Mouse (Mus musculus) C2C12 (cell line): ENCODE measurements around the gene Meis1. TPM values are rescaled to one million over a fixed set of nuclear protein-coding genes. Genes with fewer than 3 reads are reported as not detected.

Experiments
- H3K27me3 ChIP-seq: one replicate; pipeline ENCODE4 v1.6.1; 2011; ENCODE audit not compliant: control insufficient read depth, insufficient read depth, insufficient read length
- H3K36me3 ChIP-seq: one replicate; pipeline ENCODE4 v1.6.1; 2011; ENCODE audit not compliant: control insufficient read depth, insufficient read depth
- H3K4me3 ChIP-seq: one replicate; pipeline ENCODE4 v1.5.1; 2011; ENCODE audit warnings: mild to moderate bottlenecking, control low read depth; ENCODE audit not compliant: poor library complexity, insufficient read depth, severe bottlenecking
- H3K79me2 ChIP-seq: one replicate; pipeline ENCODE4 v1.6.1; 2011; ENCODE audit not compliant: control insufficient read depth, insufficient read depth
- H3K79me3 ChIP-seq: one replicate; pipeline ENCODE4 v1.6.1; 2011; ENCODE audit warnings: low read depth, control low read depth
- H3ac ChIP-seq: one replicate; pipeline ENCODE3; 2011; ENCODE audit warnings: low read depth; ENCODE audit not compliant: control insufficient read depth, insufficient read length
- CEBPB ChIP-seq: IDR thresholded peaks from one replicate; pipeline ENCODE4 v1.6.1; 2011; ENCODE audit warnings: low read depth, mild to moderate bottlenecking, control low read depth, moderate library complexity
- CTCF ChIP-seq: IDR thresholded peaks from one replicate; pipeline ENCODE4 v1.5.1; 2011; ENCODE audit not compliant: control insufficient read depth, insufficient read depth, insufficient read length
- FOSL1 ChIP-seq: IDR thresholded peaks from one replicate; pipeline ENCODE4 v1.8.0; 2011; ENCODE audit warnings: mild to moderate bottlenecking, low read length; ENCODE audit not compliant: poor library complexity, insufficient read depth, severe bottlenecking
- MAX ChIP-seq: IDR thresholded peaks from one replicate; pipeline ENCODE4 v1.6.1; 2011; ENCODE audit warnings: mild to moderate bottlenecking, control low read depth
- MYOD1 ChIP-seq: IDR thresholded peaks from one replicate; pipeline ENCODE4 v1.6.1; 2011; ENCODE audit warnings: low read depth; ENCODE audit not compliant: control insufficient read depth, insufficient read length
- MYOG ChIP-seq: IDR thresholded peaks from one replicate; pipeline ENCODE4 v1.6.1; 2011; ENCODE audit not compliant: control insufficient read depth, insufficient read length; ENCODE audit errors: extremely low read depth
- USF1 ChIP-seq: IDR thresholded peaks from one replicate; pipeline ENCODE4 v1.6.1; 2011; ENCODE audit warnings: low read depth, mild to moderate bottlenecking, control low read depth, moderate library complexity
- polyA plus RNA-seq: library from polyadenylated mRNA; unstranded; fragments of >200 nt; fragmentation: generic; extraction: Trizol; gene quantifications from one replicate; pipeline ENCODE4 v1.2.1, GENCODE M21; 2012; ENCODE audit warnings: missing spikeins

The Meis1 gene
- polyA plus RNA-seq, 1 experiment = 6.8 TPM

- Histone ChIP-seq H3K27me3 (no peaks in the 10 kb centered on the region), H3K79me2 (no peaks in the 10 kb centered on the region), H3K4me3 (no peak overlapping the region), H3K36me3 (peaks cover 1% of the 10 kb centered on the region), H3K79me3 (no peaks in the 10 kb centered on the region), H3ac (no peak overlapping the region)
- TF ChIP-seq FOSL1 = no peak
- TF ChIP-seq MAX = no peak
- TF ChIP-seq MYOD1 = no peak
- TF ChIP-seq MYOG = no peak
- no peak for TF ChIP-seq CTCF
- TF ChIP-seq USF1 = no peak
- no peak for TF ChIP-seq CEBPB
These were observed 142.6 kb downstream of the Meis1 start for GRCm38 (mm10) chr11:18875911-18876885.

- H3K79me2 ChIP-seq = no peaks in the 10 kb centered on the region
- no peaks in the 10 kb centered on the region for H3K27me3 ChIP-seq
- no peak overlapping the region for H3K4me3 ChIP-seq
These were observed 143.5 kb downstream of the Meis1 start for GRCm38 (mm10) chr11:18875001-18875902.

GRCm38 (mm10) chr11:18874278-18875000 is 144.3 kb downstream of the Meis1 start:
- TF ChIP-seq MYOG (no peak), MYOD1 (no peak), USF1 (no peak), CEBPB (no peak), MAX (no peak), CTCF (no peak), FOSL1 (no peak)
- Histone ChIP-seq H3K79me2 (no peaks in the 10 kb centered on the region), H3K36me3 (no peaks in the 10 kb centered on the region), H3K27me3 (no peaks in the 10 kb centered on the region), H3K79me3 (no peaks in the 10 kb centered on the region), H3ac (no peak overlapping the region), H3K4me3 (no peak overlapping the region)

More at GRCm38 (mm10) chr11:18875001-18875902, 143.5 kb downstream of the Meis1 start:
- no peak for TF ChIP-seq CTCF
- TF ChIP-seq MYOG = no peak
- no peak for TF ChIP-seq FOSL1
- no peak for TF ChIP-seq CEBPB
- no peak for TF ChIP-seq MAX
- TF ChIP-seq MYOD1 = no peak
- TF ChIP-seq USF1 = no peak
- no peak overlapping the region for H3ac ChIP-seq
- no peaks in the 10 kb centered on the region for H3K79me3 ChIP-seq
- H3K36me3 ChIP-seq = no peaks in the 10 kb centered on the region

GRCm38 (mm10) chr11:18873451-18874277 is 145.1 kb downstream of the Meis1 start:
- Histone ChIP-seq H3K79me3 (no peaks in the 10 kb centered on the region), H3K79me2 (no peaks in the 10 kb centered on the region), H3K27me3 (no peaks in the 10 kb centered on the region), H3K36me3 (no peaks in the 10 kb centered on the region), H3K4me3 (no peak overlapping the region), H3ac (no peak overlapping the region)
- TF ChIP-seq MYOD1 (no peak), USF1 (no peak), MAX (no peak), FOSL1 (no peak), MYOG (no peak), CEBPB (no peak)
